Mouse (Mus musculus) cerebral cortex, adult 2 months (tissue): ENCODE results near the gene Dync1li1.

Experiments used
- WGBS: fragments of 180-500 bp; shearing (Covaris S2); methylation state at CpG from one replicate; pipeline ENCODE4 v1.1.7; 2018; 5-methylcytosine and 5-hydroxymethylcytosine counted together

Gene Dync1li1

GRCm38 (mm10) chr9:114729911-114730805 lies 41.6 kb downstream of the Dync1li1 start:
- WGBS: 39% methylated on average over 29 of the region's 30 CpGs

- WGBS: under 1% methylated on average over 53 of the region's 53 CpGs
These were observed 42.6 kb downstream of the Dync1li1 start, which contains the start of gene Cmtm6 for GRCm38 (mm10) chr9:114731011-114731755. Gene Cmtm6, plus strand, starts transcription at chr9:114731116.

- 47% methylated on average over 12 of the region's 12 CpGs for WGBS
These were observed 43.5 kb downstream of the Dync1li1 start for GRCm38 (mm10) chr9:114731871-114732682.

- WGBS: 57% methylated on average over 2 of the region's 2 CpGs
These were observed 44.6 kb downstream of the Dync1li1 start for GRCm38 (mm10) chr9:114733238-114733637.

GRCm38 (mm10) chr9:114736442-114736841 lies 47.9 kb downstream of the Dync1li1 start:
- 71% methylated on average over 11 of the region's 11 CpGs for WGBS

DNA sequence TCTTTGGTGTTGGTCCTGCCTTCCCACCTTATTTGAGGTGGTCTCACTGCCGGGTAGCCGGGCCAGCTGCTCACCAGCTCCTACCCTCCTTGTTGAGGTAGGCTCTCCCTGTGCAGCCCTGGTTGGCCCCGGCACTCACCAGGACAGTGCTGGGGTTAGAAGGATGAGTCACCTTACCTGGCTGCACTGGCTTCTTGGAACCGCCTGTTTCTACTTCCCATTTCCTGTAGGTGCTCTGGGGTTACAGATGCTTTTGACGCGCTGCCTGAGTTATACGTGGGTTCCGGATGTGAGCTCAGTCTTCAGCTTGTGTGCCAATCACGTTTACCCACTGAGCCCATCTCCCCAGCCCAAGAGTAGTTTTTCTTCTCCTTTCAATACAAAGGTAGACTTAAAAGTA lies 51.7 kb downstream of the Dync1li1 start:
- WGBS: 84% methylated on average over 9 of the region's 9 CpGs

DNA sequence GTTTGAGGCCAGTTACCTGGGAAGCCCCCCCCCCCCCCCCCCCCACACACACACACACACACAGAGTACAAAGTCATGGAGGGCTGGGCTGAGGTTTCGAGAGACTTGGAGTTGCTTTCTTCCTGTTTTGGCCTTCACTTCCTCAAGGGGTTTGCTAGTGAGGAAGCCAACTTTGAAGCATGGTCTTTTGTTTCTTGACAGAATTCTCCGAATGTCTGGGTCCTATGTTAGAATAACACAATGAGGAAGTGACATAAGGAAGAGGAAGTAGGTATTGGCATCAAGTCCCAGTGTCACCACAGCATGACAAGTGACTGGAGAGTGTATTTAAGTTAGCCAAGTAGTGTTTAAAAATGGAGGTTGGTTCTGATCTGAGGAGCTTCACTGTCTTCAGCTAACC lies 54.1 kb downstream of the Dync1li1 start:
- 56% methylated on average over 2 of the region's 2 CpGs for WGBS

DNA sequence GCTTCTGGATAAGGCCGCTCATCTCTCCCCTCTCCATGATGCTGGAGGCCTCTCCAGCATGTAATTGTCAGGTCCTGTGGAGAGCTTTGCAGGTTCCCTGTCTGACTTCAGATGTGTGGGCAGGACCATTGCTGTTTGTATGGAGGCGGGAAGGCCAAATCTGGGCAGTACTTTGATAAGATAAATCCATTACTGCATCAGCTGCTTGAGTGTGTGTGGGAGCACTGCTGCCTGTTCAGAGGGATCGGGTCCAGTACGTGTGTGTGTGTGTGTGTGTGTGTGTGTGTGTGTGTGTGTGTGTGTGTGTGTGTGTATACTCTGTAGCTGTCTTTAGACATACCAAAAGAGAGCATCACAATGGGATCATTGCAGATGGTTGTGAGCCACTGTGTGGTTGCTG lies 56.6 kb downstream of the Dync1li1 start:
- WGBS: 57% methylated on average over 4 of the region's 4 CpGs

DNA sequence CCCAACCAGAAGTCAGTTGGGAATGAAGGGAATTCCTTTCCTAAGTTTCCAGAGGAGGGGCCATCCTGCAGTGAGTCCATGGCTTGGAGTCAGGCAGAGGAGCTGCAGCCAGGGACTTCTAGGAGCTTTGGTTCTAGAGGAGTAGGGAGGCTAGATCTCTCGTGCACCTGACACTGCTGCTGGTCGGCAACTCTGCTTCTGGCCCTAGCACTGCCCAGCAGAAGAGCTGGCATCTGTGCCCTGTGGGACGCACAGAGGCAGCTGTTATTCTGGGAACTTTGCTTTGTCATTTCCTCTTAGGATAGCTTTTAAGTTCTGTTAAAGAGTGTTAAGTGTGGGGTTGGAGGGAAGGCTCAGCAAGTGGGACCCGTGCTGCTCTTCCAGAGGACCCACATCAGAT lies 57.1 kb downstream of the Dync1li1 start:
- WGBS: 37% methylated on average over 4 of the region's 4 CpGs

- WGBS: 53% methylated on average over 10 of the region's 10 CpGs
These were observed 58.4 kb downstream of the Dync1li1 start for GRCm38 (mm10) chr9:114747012-114747411.

- 76% methylated on average over 12 of the region's 12 CpGs for WGBS
These were observed 58.9 kb downstream of the Dync1li1 start for GRCm38 (mm10) chr9:114747466-114747865.

- WGBS: 68% methylated on average over 3 of the region's 3 CpGs
These were observed 63.0 kb downstream of the Dync1li1 start for GRCm38 (mm10) chr9:114751582-114751981.

- WGBS: 65% methylated on average over 9 of the region's 9 CpGs
These were observed 63.7 kb downstream of the Dync1li1 start for GRCm38 (mm10) chr9:114752311-114752710.

- 2% methylated on average over 36 of the region's 36 CpGs for WGBS
These were observed 64.4 kb downstream of the Dync1li1 start for GRCm38 (mm10) chr9:114752863-114753484.

- WGBS: 54% methylated on average over 7 of the region's 7 CpGs
These were observed 69.7 kb downstream of the Dync1li1 start for GRCm38 (mm10) chr9:114758272-114758671.

GRCm38 (mm10) chr9:114758801-114759200 lies 70.2 kb downstream of the Dync1li1 start:
- WGBS: 86% methylated on average over 5 of the region's 5 CpGs

DNA sequence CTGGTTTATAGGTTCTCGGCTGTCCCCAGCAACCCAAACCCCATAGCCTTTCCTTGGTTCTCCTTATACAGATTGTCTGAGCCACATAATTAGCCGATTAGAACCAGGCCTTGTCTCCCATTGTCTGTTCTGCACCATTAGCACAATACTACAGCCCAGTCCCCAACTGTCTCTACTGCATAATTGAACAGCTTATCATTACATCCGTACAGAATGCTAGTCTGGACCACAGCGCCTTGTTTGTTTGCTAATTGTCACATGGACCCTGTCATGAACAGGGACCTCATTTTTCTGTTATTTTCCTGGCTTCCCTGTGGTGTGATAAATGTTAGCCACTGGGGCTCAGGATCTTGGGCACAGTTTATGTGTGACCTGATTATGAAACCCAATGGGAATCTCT lies 71.3 kb downstream of the Dync1li1 start:
- whole genome bisulfite sequencing: 84% methylated on average over 4 of the region's 4 CpGs

GRCm38 (mm10) chr9:114760353-114760752 lies 71.8 kb downstream of the Dync1li1 start:
- WGBS: 92% methylated on average over 5 of the region's 5 CpGs

DNA sequence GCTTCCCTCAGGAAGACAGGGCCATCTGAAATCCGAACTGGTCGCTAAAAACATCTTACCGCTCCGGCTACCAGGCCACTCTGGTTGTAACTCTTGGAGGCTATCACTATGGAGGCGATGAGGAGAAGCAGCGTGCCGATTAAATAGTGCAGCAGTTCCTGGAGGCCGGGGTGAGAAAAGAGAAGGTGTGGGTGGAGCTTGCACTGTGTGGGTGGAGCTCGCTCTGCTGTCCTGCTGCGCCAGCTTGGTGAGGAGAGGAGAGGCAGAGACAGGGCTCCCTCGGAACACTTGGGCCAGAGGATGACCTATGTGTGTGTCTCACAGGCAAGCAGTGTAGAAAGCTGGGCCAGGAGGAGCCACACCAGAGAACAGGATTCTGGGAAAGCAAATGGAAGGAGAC lies 73.3 kb downstream of the Dync1li1 start:
- 64% methylated on average over 11 of the region's 11 CpGs for WGBS

DNA sequence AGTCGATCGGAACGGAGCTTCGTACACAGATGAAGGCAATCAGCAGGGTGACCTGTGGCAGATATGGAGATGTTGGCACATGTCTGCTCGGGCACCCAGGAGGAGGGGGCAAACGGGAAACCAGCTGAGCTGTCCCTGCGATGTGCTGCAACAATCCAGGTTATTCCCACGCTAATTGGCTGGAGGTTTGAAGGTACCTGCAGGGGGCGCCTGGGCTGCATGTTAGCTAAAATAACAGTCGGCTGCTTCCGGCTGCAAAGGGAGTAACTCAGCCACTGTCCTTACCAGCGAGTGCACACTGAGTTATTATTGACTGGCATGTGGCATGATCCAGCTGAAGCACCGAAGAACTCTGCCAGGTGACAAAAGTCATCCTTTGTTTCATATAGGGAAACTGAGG lies 74.8 kb downstream of the Dync1li1 start:
- 64% methylated on average over 13 of the region's 13 CpGs for WGBS

GRCm38 (mm10) chr9:114767030-114767429 lies 78.4 kb downstream of the Dync1li1 start:
- 53% methylated on average over 13 of the region's 13 CpGs for WGBS
